Mouse (Mus musculus): ENCODE data around the gene Cyp2d9. TPM values are rescaled to one million over a fixed set of nuclear protein-coding genes. Genes with fewer than 3 reads are reported as not detected.
"Not testable (repeated sequence)": the region's sequence is repeated elsewhere in the genome, so short reads cannot be mapped to it uniquely, and the experiment has no call there.

Cyp2d9 gene
- polyA plus RNA-seq, 1 experiment from 2014 or later: not detected

- no peaks in the 10 kb centered on the region for H3K9me3 ChIP-seq (replicated peaks)
- H3K27me3 ChIP-seq (ENCODE audit: low read depth, poor library complexity, severe bottlenecking): no peaks in the 10 kb centered on the region
- no peak overlapping the region for H3K4me3 ChIP-seq
- H3K36me3 ChIP-seq: no peaks in the 10 kb centered on the region
- H3K4me1 ChIP-seq: peaks cover 9% of the 10 kb centered on the region
- no peak for DNase-seq (ENCODE audit: low spot score)
- WGBS: 86% methylated on average over 1 of the region's 1 CpGs
- H3K27ac ChIP-seq: no peak overlapping the region
These were observed 14.6 kb upstream of the Cyp2d9 start for GRCm38 (mm10) chr15:82418616-82419015.

- H3K36me3 ChIP-seq: no peaks in the 10 kb centered on the region
- WGBS: 80% methylated on average over 4 of the region's 4 CpGs
- no peaks in the 10 kb centered on the region for H3K9me3 ChIP-seq (replicated peaks)
- no peak overlapping the region for H3K4me3 ChIP-seq
- H3K27ac ChIP-seq: no peak overlapping the region
- no peaks in the 10 kb centered on the region for H3K27me3 ChIP-seq (ENCODE audit: low read depth, poor library complexity, severe bottlenecking)
- DNase-seq (ENCODE audit: low spot score): no peak
- no peaks in the 10 kb centered on the region for H3K4me1 ChIP-seq
These were observed 10.3 kb upstream of the Cyp2d9 start for GRCm38 (mm10) chr15:82422935-82423334.

DNA sequence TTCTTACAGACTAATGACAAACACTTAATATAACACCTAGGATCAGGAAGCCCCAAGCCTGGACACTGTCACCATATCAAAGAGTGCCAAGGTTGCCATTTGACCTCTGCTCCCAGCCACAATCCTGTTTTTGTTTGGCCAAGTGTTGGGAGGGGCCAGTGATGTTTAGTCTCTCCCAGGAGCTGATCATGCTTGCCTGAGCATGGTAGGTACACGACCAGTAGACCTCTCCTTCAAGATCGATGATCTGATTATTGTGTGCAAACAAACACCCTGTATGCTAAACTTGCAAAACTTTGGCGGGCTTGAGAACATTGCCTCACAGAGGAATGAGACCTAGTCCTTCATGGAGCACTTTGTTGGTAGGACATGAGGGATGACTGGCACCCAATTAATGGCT, 9.8 kb upstream of the Cyp2d9 start:
- H3K4me1 ChIP-seq: no peaks in the 10 kb centered on the region
- H3K27ac ChIP-seq: no peak overlapping the region
- no peak overlapping the region for H3K4me3 ChIP-seq
- 84% methylated on average over 3 of the region's 3 CpGs for WGBS
- no peaks in the 10 kb centered on the region for H3K27me3 ChIP-seq (ENCODE audit: low read depth, poor library complexity, severe bottlenecking)
- no peaks in the 10 kb centered on the region for H3K36me3 ChIP-seq
- no peaks in the 10 kb centered on the region for H3K9me3 ChIP-seq (replicated peaks)
- no peak for DNase-seq (ENCODE audit: low spot score)

- H3K9me3 ChIP-seq (replicated peaks): peaks cover 3% of the 10 kb centered on the region; the same call in 1 of the 2 replicates
- no peak for DNase-seq (ENCODE audit: low spot score)
- no peak overlapping the region for H3K4me3 ChIP-seq
- no peaks in the 10 kb centered on the region for H3K27me3 ChIP-seq (ENCODE audit: low read depth, poor library complexity, severe bottlenecking)
- H3K4me1 ChIP-seq: no peaks in the 10 kb centered on the region
- WGBS: 97% methylated on average over 3 of the region's 3 CpGs
- H3K36me3 ChIP-seq: no peaks in the 10 kb centered on the region
- no peak overlapping the region for H3K27ac ChIP-seq
These were observed 384 bp downstream of the Cyp2d9 start for GRCm38 (mm10) chr15:82433621-82434020.

DNA sequence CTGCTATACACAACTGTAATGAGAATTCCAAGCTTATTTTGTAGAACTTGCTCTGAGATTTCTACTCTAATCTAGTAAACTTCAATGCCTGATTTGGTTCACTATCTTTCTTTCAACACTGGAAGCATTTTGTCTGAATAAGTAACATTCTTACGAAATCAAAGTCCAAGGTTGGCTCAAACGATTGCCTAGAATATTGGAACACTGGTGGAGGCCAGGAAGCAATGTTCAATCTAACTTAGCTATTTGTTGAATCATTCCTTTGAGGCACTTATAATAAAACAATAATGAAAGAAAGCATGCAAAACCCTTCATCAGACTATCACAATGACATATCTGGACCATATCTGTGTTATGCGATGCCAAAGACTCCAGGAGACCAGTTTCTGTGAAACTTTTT, 1.3 kb downstream of the Cyp2d9 start:
- Histone ChIP-seq H3K4me3 (no peak overlapping the region), H3K36me3 (no peaks in the 10 kb centered on the region), H3K27me3 (ENCODE audit: low read depth, poor library complexity, severe bottlenecking) (no peaks in the 10 kb centered on the region), H3K27ac (no peak overlapping the region), H3K9me3 (replicated peaks) (peaks cover 3% of the 10 kb centered on the region; the same call in 1 of the 2 replicates), H3K4me1 (no peaks in the 10 kb centered on the region)
- 93% methylated on average over 3 of the region's 3 CpGs for WGBS
- no peak for DNase-seq (ENCODE audit: low spot score)

DNA sequence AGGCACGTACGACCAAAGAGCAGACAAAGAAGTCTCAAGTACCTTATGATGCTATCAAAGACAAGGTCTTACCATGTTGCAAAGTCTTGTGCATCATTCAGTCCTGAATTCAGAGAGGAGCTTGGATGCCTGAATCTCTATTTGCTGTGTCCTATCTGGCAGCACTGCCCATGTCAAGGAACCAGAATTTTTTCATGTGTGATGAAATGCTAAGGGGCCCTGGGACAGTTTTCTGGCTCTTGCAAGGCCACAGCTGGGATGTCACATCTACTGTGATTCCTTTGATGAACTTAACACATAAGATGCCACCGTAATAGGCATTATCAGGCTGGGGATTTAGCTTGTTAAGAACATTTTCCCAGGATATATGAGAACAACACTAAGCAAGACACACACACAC, 1.8 kb downstream of the Cyp2d9 start:
- DNase-seq (ENCODE audit: low spot score): no peak
- Histone ChIP-seq H3K4me3 (no peak overlapping the region), H3K4me1 (no peaks in the 10 kb centered on the region), H3K9me3 (replicated peaks) (peaks cover 3% of the 10 kb centered on the region; the same call in 1 of the 2 replicates), H3K36me3 (no peaks in the 10 kb centered on the region), H3K27ac (no peak overlapping the region), H3K27me3 (ENCODE audit: low read depth, poor library complexity, severe bottlenecking) (no peaks in the 10 kb centered on the region)
- 90% methylated on average over 3 of the region's 3 CpGs for WGBS

DNA sequence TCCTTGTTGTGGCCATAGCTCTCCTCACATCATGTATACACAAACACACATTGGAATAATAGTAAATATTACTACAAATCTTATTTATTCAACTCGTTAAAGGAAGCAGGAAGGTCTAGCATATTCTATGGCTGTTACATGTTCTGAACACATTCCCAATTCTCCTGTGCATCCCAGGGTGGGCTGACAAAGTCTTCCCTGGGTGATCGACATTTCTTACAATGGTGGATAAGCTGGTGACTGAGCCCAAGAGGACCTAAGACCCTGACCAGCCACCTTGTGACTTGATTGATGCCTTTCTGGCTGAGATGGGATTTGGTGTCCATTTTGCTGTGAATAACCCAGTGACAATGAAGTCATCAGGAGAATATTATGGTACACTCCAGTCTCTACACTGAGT, 2.4 kb downstream of the Cyp2d9 start:
- Histone ChIP-seq H3K9me3 (replicated peaks) (peaks cover 3% of the 10 kb centered on the region; the same call in 1 of the 2 replicates), H3K27ac (no peak overlapping the region), H3K27me3 (ENCODE audit: low read depth, poor library complexity, severe bottlenecking) (no peaks in the 10 kb centered on the region), H3K4me1 (no peaks in the 10 kb centered on the region), H3K36me3 (no peaks in the 10 kb centered on the region), H3K4me3 (no peak overlapping the region)
- DNase-seq (ENCODE audit: low spot score): no peak
- WGBS: 92% methylated on average over 2 of the region's 2 CpGs

- Histone ChIP-seq H3K27ac (no peak overlapping the region), H3K36me3 (no peaks in the 10 kb centered on the region), H3K27me3 (ENCODE audit: low read depth, poor library complexity, severe bottlenecking) (no peaks in the 10 kb centered on the region), H3K9me3 (replicated peaks) (peaks cover 3% of the 10 kb centered on the region; the same call in 1 of the 2 replicates), H3K4me1 (no peaks in the 10 kb centered on the region), H3K4me3 (no peak overlapping the region)
- 74% methylated on average over 5 of the region's 5 CpGs for WGBS
- no peak for DNase-seq (ENCODE audit: low spot score)
These were observed 4.9 kb downstream of the Cyp2d9 start for GRCm38 (mm10) chr15:82437975-82438617.

- no peaks in the 10 kb centered on the region for H3K27me3 ChIP-seq (ENCODE audit: low read depth, poor library complexity, severe bottlenecking)
- H3K4me1 ChIP-seq: no peaks in the 10 kb centered on the region
- H3K27ac ChIP-seq: no peak overlapping the region
- WGBS: 95% methylated on average over 3 of the region's 3 CpGs
- DNase-seq (ENCODE audit: low spot score): no peak
- no peak overlapping the region for H3K4me3 ChIP-seq
- no peaks in the 10 kb centered on the region for H3K36me3 ChIP-seq
- no peaks in the 10 kb centered on the region for H3K9me3 ChIP-seq (replicated peaks)
These were observed 10.4 kb downstream of the Cyp2d9 start for GRCm38 (mm10) chr15:82443658-82444057.

GRCm38 (mm10) chr15:82445196-82445595, 12.0 kb downstream of the Cyp2d9 start:
- peak; percentile 21 for DNase-seq (ENCODE audit: low spot score)
- no peaks in the 10 kb centered on the region for H3K36me3 ChIP-seq
- WGBS: 82% methylated on average over 8 of the region's 8 CpGs
- no peaks in the 10 kb centered on the region for H3K27me3 ChIP-seq (ENCODE audit: low read depth, poor library complexity, severe bottlenecking)
- H3K4me3 ChIP-seq: no peak overlapping the region
- H3K4me1 ChIP-seq: no peaks in the 10 kb centered on the region
- H3K27ac ChIP-seq: no peak overlapping the region
- no peaks in the 10 kb centered on the region for H3K9me3 ChIP-seq (replicated peaks)

DNA sequence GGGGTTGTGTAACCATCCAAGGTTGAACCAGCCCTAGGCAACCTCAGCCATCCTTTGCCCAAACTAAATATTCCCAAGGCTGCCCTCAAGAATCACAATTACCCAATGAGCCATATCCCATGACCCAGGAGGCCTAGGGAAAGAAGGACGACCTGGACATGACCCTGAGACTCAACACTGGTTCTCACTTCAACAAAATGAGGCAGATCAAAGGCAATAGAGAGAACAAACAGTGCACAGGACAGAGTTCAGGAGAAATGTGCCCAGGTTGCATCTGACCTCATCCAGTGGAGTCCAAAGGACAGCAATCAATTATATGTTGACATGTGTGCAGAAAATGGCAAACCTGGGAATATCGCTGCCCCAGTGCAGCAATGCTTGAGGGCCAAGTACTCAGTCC, 16.8 kb downstream of the Cyp2d9 start:
- not testable (repeated sequence) for H3K4me1 ChIP-seq; H3K27ac ChIP-seq; H3K4me3 ChIP-seq; H3K9me3 ChIP-seq (replicated peaks); H3K36me3 ChIP-seq; H3K27me3 ChIP-seq (ENCODE audit: low read depth, poor library complexity, severe bottlenecking)
- peak; percentile 11 for DNase-seq (ENCODE audit: low spot score)
- WGBS: 62% methylated on average over 2 of the region's 2 CpGs

- not testable (repeated sequence) for H3K36me3 ChIP-seq; H3K4me3 ChIP-seq; H3K27ac ChIP-seq; H3K9me3 ChIP-seq (replicated peaks); H3K27me3 ChIP-seq (ENCODE audit: low read depth, poor library complexity, severe bottlenecking); H3K4me1 ChIP-seq
- WGBS: 86% methylated on average over 1 of the region's 1 CpGs
- DNase-seq (ENCODE audit: low spot score): peak; percentile 8
These were observed 18.9 kb downstream of the Cyp2d9 start for GRCm38 (mm10) chr15:82452133-82452532.

DNA sequence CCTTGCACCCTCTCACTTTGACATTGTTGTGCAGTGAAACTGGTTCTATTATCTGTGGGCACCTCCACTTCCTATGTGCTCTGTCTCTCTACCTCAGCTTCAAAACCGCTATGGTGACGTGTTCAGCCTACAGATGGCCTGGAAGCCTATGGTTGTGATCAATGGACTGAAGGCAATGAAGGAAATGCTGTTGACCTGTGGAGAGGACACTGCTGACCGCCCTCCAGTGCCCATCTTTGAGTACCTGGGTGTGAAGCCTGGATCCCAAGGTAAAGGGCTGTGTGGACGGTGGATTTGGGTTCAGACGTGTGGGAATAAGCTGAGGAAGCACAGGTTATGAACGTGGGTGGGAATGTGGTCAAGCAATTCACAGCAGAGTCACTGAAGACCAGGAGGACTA, 20.3 kb downstream of the Cyp2d9 start:
- H3K27ac ChIP-seq; H3K36me3 ChIP-seq; H3K4me3 ChIP-seq; H3K4me1 ChIP-seq; H3K27me3 ChIP-seq (ENCODE audit: low read depth, poor library complexity, severe bottlenecking); H3K9me3 ChIP-seq (replicated peaks): not testable (repeated sequence)
- DNase-seq (ENCODE audit: low spot score): peak; percentile 21
- WGBS: 94% methylated on average over 6 of the region's 6 CpGs
